Mouse (Mus musculus): ENCODE data around the gene Gpx4. TPM values are rescaled to one million over a fixed set of nuclear protein-coding genes. Genes with fewer than 3 reads are reported as not detected.
A peak's percentile ranks its signal among the peaks of the same experiment; 100 is the strongest.

The Gpx4 gene
- polyA plus RNA-seq, 1 experiment from 2014 or later = 946 TPM

DNA sequence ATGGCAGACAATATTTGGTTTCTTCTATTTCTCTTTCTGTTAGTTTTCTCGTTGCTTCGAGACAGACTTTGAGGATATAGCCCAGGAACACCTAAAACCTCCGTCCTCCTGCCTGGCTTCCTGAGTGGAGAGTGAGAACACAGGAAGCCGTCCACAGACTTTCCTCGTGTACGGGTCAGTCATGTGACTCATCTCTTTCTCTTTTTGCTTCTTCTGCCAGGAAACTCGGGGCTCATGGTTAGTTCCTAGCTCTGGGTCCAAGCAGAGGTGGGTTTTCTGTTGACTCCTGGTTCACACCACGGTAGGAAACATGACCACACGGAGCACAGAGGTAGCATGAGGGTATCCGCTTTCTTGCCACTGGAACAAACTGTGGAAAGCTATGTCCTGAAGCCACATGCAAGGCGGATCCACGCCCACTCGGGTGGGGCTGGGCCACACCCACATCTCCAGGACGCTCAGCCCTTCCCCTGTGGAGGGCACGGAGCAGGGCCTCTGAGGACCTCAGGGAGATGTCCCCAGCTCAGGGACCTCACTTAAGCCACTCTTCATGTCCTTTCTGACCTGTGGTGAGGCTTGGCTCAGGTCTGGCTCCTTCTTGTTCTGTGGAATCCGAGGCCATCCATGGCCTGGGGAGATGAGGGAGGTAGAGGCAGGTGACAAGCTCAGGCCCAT, 33.6 kb downstream of the Gpx4 start:
- Histone ChIP-seq H3K27ac (no peak overlapping the region), H3K27me3 (ENCODE audit: insufficient read depth, low read length) (no peaks in the 10 kb centered on the region), H3K36me3 (ENCODE audit: insufficient read depth, low read length) (peaks cover 42% of the 10 kb centered on the region), H3K4me2 (ENCODE audit: low read length) (no peak overlapping the region), H3K9me3 (replicated peaks; ENCODE audit: low read length) (no peaks in the 10 kb centered on the region), H3K9ac (ENCODE audit: low read depth, low read length) (no peak overlapping the region), H3K4me1 (replicated peaks; ENCODE audit: insufficient read depth, low read length) (peaks cover 13% of the 10 kb centered on the region; the same call in 1 of the 2 replicates), H3K4me3 (replicated peaks; ENCODE audit: low read depth, low read length) (no peak overlapping the region)
- TF ChIP-seq CTCF (IDR thresholded peaks at IDR 0.05; ENCODE audit: low read depth) = no peak
- ATAC-seq (replicated peaks; ENCODE audit: low FRiP score, low read depth) (no peak), DNase-seq (ENCODE audit: low spot score) (no peak)
- WGBS = 76% methylated on average over 16 of the region's 16 CpGs

DNA sequence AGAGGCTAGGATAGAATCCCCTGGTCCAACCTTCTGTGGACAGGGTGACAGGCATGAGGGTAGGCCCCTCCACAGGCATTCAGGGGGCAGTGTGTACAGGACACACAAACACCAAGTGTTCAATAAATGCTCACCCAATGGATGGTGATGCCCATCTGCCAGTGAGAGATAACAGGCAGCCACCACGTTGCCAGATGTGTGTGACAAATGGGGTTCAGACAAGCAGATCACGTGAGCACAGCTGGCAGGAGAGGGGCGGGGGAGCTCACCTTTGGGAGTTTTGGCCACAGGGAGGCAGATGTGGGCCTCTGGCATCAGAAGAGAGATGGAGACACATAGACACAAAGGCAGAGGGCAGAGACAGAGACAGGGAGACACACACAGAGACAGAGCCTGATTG, 34.1 kb downstream of the Gpx4 start:
- WGBS = 82% methylated on average over 3 of the region's 3 CpGs
- H3K4me1 ChIP-seq (replicated peaks; ENCODE audit: insufficient read depth, low read length) = peaks cover 7% of the 10 kb centered on the region; the same call in 1 of the 2 replicates
- H3K36me3 ChIP-seq (ENCODE audit: insufficient read depth, low read length) = peaks cover 42% of the 10 kb centered on the region
- H3K27me3 ChIP-seq (ENCODE audit: insufficient read depth, low read length) = no peaks in the 10 kb centered on the region
- no peak overlapping the region for H3K4me2 ChIP-seq (ENCODE audit: low read length)
- TF ChIP-seq CTCF (IDR thresholded peaks at IDR 0.05; ENCODE audit: low read depth) = no peak
- DNase-seq (ENCODE audit: low spot score) (no peak), ATAC-seq (replicated peaks; ENCODE audit: low FRiP score, low read depth) (no peak)
- H3K9me3 ChIP-seq (replicated peaks; ENCODE audit: low read length) = no peaks in the 10 kb centered on the region
- no peak overlapping the region for H3K9ac ChIP-seq (ENCODE audit: low read depth, low read length)
- no peak overlapping the region for H3K27ac ChIP-seq
- no peak overlapping the region for H3K4me3 ChIP-seq (replicated peaks; ENCODE audit: low read depth, low read length)

DNA sequence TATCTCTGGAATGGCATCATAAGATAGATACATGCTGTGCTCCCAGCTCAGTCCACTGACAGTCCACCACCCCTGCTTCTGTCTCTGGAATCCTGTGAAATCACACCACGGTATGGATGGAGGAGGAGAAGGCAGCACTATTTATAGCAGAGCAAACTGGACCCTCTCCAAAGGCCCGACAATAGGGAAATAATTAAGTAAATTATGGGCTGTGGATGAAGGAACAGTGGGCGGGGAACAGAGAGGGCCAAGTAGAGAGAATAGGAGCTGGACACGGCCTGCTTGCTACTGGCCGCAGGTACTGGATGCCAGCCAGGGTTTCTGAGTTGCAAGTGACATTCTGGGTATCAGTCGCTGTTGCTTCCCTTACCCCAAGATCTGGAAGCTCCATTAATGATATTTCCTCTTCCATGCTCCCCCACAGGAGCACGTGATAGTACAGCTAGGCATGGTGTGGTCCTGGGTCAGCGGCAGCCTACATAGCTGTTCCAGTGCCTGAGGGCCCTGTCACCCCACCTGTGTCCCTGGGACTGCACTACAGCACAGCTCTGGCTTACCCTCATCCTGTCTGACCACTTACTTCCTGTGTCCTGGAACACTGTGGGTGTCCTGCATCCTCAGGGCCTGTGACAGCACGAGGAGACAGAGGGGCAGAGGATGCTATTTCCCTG, 38.0 kb downstream of the Gpx4 start:
- no peak overlapping the region for H3K4me2 ChIP-seq (ENCODE audit: low read length)
- peaks cover 32% of the 10 kb centered on the region for H3K36me3 ChIP-seq (ENCODE audit: insufficient read depth, low read length)
- H3K9ac ChIP-seq (ENCODE audit: low read depth, low read length) = no peak overlapping the region
- WGBS = 33% methylated on average over 9 of the region's 9 CpGs
- H3K27ac ChIP-seq = peak overlapping the region; percentile 19; the same call in 1 of the 2 replicates
- no peaks in the 10 kb centered on the region for H3K9me3 ChIP-seq (replicated peaks; ENCODE audit: low read length)
- no peaks in the 10 kb centered on the region for H3K27me3 ChIP-seq (ENCODE audit: insufficient read depth, low read length)
- H3K4me1 ChIP-seq (replicated peaks; ENCODE audit: insufficient read depth, low read length) = peaks cover 7% of the 10 kb centered on the region; the same call in 1 of the 2 replicates
- no peak overlapping the region for H3K4me3 ChIP-seq (replicated peaks; ENCODE audit: low read depth, low read length)
- DNase-seq (ENCODE audit: low spot score) (peak; percentile 92), ATAC-seq (replicated peaks; ENCODE audit: low FRiP score, low read depth) (no peak; the same call in 1 of the 2 replicates)
- TF ChIP-seq CTCF (IDR thresholded peaks at IDR 0.05; ENCODE audit: low read depth) = no peak

DNA sequence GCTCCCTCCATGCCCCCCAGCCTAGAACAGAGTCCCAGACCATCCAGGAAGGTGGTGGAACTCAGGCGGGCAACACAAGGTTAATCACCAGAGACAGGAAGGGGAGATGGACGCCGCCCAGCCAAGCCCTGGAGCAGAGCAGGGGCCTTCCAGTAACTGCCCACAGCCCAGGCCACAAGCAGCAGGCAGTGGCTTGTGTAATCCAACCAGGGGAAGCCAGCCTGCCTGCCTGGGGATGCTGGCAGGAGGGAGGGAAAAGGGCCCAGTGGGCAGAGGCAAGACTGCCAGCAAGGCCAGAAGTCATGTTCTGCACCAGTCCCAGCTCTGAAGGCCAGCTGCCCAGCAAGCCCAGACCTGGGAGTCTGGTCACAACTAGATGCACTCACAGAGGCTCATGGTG, 39.9 kb downstream of the Gpx4 start:
- no peaks in the 10 kb centered on the region for H3K27me3 ChIP-seq (ENCODE audit: insufficient read depth, low read length)
- TF ChIP-seq CTCF (IDR thresholded peaks at IDR 0.05; ENCODE audit: low read depth) = no peak
- ATAC-seq (replicated peaks; ENCODE audit: low FRiP score, low read depth) (no peak), DNase-seq (ENCODE audit: low spot score) (no peak)
- no peaks in the 10 kb centered on the region for H3K9me3 ChIP-seq (replicated peaks; ENCODE audit: low read length)
- peaks cover 7% of the 10 kb centered on the region; the same call in 1 of the 2 replicates for H3K4me1 ChIP-seq (replicated peaks; ENCODE audit: insufficient read depth, low read length)
- H3K9ac ChIP-seq (ENCODE audit: low read depth, low read length) = no peak overlapping the region
- no peak overlapping the region for H3K27ac ChIP-seq
- no peak overlapping the region for H3K4me3 ChIP-seq (replicated peaks; ENCODE audit: low read depth, low read length)
- 0 out of 2 replicates have a peak, but pooled peaks cover 17% of the 10 kb centered on the region for H3K36me3 ChIP-seq (ENCODE audit: insufficient read depth, low read length)
- H3K4me2 ChIP-seq (ENCODE audit: low read length) = no peak overlapping the region
- WGBS = 45% methylated on average over 3 of the region's 3 CpGs

DNA sequence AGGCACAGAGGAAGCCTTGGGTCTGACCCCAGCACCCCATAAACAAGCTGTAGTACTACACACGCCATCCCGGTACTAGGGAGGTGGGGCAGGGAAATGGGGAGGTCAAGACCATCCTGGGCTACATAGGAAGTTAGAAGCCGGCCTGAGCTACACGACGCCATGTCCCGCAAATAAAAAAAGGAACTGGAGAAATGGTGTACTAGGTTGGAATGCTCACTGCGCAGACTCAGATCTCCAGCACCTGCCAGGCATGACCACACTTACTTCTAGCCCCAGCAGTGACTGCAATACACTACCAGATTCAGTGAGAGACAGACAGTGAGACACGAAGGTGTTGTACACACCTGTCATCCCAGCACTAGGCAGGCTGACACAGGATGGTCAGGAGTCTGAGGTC, 40.5 kb downstream of the Gpx4 start:
- WGBS = 88% methylated on average over 8 of the region's 8 CpGs
- no peaks in the 10 kb centered on the region for H3K9me3 ChIP-seq (replicated peaks; ENCODE audit: low read length)
- no peak for DNase-seq (ENCODE audit: low spot score)
- no peak overlapping the region for H3K4me2 ChIP-seq (ENCODE audit: low read length)
- no peak for TF ChIP-seq CTCF (IDR thresholded peaks at IDR 0.05; ENCODE audit: low read depth)
- ATAC-seq (replicated peaks; ENCODE audit: low FRiP score, low read depth) = no peak
- H3K27ac ChIP-seq = no peak overlapping the region
- H3K4me1 ChIP-seq (replicated peaks; ENCODE audit: insufficient read depth, low read length) = peaks cover 9% of the 10 kb centered on the region; the same call in 1 of the 2 replicates
- H3K27me3 ChIP-seq (ENCODE audit: insufficient read depth, low read length) = no peaks in the 10 kb centered on the region
- H3K4me3 ChIP-seq (replicated peaks; ENCODE audit: low read depth, low read length) = no peak overlapping the region
- H3K36me3 ChIP-seq (ENCODE audit: insufficient read depth, low read length) = 0 out of 2 replicates have a peak, but pooled peaks cover 11% of the 10 kb centered on the region
- H3K9ac ChIP-seq (ENCODE audit: low read depth, low read length) = no peak overlapping the region

DNA sequence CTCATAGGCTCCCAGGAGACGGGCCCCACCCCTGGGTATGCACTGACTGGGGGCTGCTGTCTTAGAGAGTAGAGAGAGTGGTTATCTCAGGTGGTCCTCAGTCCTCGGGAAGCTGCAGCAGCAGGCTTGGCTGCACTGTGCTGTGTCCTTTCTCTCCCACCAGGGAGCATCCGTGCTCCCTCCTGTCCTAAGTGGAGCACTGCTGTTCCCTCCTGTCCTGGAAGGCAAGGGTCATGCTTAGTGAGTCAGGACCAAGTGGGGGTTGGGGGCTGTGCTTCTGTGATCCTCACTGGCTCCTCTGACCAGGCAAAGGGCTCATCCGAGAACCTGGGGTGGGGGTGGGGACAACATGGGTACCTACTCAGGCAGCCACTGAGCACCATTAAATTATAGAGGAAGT, 42.2 kb downstream of the Gpx4 start:
- 53% methylated on average over 4 of the region's 4 CpGs for WGBS
- DNase-seq (ENCODE audit: low spot score) (no peak), ATAC-seq (replicated peaks; ENCODE audit: low FRiP score, low read depth) (peak; percentile 35; the same call in 1 of the 2 replicates)

More for the DNA sequence above, 42.2 kb downstream of the Gpx4 start:
- H3K4me3 ChIP-seq (replicated peaks; ENCODE audit: low read depth, low read length) = no peak overlapping the region
- no peaks in the 10 kb centered on the region for H3K9me3 ChIP-seq (replicated peaks; ENCODE audit: low read length)
- no peaks in the 10 kb centered on the region for H3K27me3 ChIP-seq (ENCODE audit: insufficient read depth, low read length)
- H3K4me1 ChIP-seq (replicated peaks; ENCODE audit: insufficient read depth, low read length) = peaks cover 17% of the 10 kb centered on the region; the same call in 1 of the 2 replicates
- H3K4me2 ChIP-seq (ENCODE audit: low read length) = no peak overlapping the region
- peak; percentile 49; the same call in 1 of the 2 replicates for TF ChIP-seq CTCF (IDR thresholded peaks at IDR 0.05; ENCODE audit: low read depth)
- 0 out of 2 replicates have a peak, but pooled peaks cover 4% of the 10 kb centered on the region for H3K36me3 ChIP-seq (ENCODE audit: insufficient read depth, low read length)
- H3K9ac ChIP-seq (ENCODE audit: low read depth, low read length) = no peak overlapping the region
- H3K27ac ChIP-seq = no peak overlapping the region

Measured in kidney, postnatal 0 days (tissue).